Mouse (Mus musculus): ENCODE results near the gene Mrps17. TPM values are rescaled to one million over a fixed set of nuclear protein-coding genes. Genes with fewer than 3 reads are reported as not detected.
"Not testable (repeated sequence)": the region's sequence is repeated elsewhere in the genome, so short reads cannot be mapped to it uniquely, and the experiment has no call there.

Gene Mrps17
- total RNA-seq (2021): 10 to 100 TPM; 70.8 to 73.2 TPM
- long read RNA-seq, experiment 1, full-length matches to known transcripts: 45 of 71 reads
- long read RNA-seq, experiment 1, partial matches to known transcripts: 5 of 71 reads
- long read RNA-seq, experiment 1, other reads (novel, unspliced or antisense): 21 of 71 reads
- long read RNA-seq, experiment 2, full-length matches to known transcripts: 125 of 176 reads
- long read RNA-seq, experiment 2, partial matches to known transcripts: 6 of 176 reads
- long read RNA-seq, experiment 2, other reads (novel, unspliced or antisense): 45 of 176 reads

GRCm38 (mm10) chr5:129715326-129715861 lies at the start of gene Mrps17:
Mrps17 (plus strand) TSS chr5:129715497.
- DNase-seq (ENCODE audit: low spot score in 2 of 2): peak; percentile 84 to 95

DNA sequence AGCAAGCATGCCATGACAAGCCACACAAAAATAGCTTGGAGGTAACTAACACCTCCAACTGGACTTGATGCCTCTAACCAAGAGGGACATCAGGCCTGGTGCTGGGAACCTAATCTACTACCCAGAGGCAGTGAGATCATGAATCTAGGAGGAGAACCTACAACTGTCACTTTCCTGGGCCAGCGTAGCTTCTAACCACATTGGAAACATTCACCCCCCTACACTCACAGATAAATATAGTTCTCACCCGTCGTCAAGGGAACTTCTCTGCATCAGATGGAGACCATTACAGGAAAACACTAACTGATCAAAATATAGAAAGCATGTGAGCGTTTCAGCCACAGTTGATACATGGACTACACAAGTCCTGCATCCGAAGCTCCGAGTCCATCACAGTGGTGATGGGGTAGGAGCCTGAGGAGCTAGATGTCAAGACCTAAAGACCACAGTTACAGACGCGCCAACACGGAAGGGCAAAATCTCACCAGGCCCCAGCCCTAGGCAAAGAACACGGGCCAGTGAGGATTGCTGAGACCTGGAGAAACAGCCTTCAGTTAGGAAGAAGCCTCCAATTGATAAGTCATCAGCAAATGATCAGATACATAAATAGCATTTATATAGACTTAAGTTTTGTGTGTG lies 48.9 kb upstream of the Mrps17 start:
- DNase-seq (ENCODE audit: low spot score in 2 of 2): no peak

GRCm38 (mm10) chr5:129667851-129668250 lies 47.4 kb upstream of the Mrps17 start:
- no peak for DNase-seq (ENCODE audit: low spot score in 2 of 2)

DNA sequence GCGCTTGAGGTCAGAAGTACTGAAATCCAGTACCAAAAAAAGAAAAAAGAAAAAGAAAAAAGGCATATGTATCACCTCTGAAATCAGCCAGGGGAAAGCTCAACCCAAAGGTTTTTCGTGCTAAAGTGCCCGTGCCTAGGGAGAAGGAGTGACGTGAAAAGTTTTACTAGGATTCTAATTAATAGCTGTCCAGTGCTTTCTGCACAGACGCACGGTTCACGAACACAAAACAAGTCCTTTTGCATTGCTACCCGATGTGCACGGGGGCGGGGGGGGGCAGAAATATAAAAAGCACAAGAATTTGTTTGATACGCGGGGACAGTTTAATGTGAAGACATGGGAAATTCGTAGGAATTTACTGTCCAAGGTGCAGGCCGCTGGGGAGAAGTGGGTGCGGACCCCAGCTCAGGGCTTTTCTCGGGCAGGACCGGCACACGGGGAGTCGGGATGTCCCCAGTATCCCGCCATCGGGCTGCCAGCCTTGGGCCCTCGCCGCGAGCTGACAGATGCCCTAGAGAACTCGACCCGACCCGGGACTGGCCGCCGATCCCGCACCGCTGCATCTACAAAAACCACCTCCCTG lies 45.8 kb upstream of the Mrps17 start:
- DNase-seq (ENCODE audit: low spot score in 2 of 2): peak in 1 of 2 experiments; percentile 10

- DNase-seq (ENCODE audit: low spot score in 2 of 2): peak; percentile 84 to 90
These were observed 45.2 kb upstream of the Mrps17 start, which contains the start of gene Zfp11 for GRCm38 (mm10) chr5:129670036-129670458. Zfp11 (minus strand) TSS chr5:129670099.

DNA sequence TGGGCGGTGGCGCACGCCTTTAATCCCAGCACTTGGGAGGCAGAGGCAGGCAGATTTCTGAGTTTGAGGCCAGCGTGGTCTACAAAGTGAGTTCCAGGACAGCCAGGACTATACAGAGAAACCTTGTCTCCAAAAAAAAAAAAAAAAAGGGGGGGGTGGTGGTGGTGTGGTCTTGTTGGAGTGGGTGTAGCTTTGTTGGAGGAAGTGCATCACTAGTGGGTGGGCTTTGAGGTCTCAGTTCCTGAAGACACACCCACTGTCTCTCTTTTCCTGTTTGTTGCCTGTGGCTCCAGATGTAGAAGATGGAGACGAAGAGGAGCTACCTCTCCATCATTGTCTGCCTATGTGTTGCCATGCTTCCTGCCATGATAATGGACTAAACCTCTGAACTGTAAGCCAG lies 30.2 kb upstream of the Mrps17 start:
- DNase-seq (ENCODE audit: low spot score in 2 of 2): not testable (repeated sequence)

DNA sequence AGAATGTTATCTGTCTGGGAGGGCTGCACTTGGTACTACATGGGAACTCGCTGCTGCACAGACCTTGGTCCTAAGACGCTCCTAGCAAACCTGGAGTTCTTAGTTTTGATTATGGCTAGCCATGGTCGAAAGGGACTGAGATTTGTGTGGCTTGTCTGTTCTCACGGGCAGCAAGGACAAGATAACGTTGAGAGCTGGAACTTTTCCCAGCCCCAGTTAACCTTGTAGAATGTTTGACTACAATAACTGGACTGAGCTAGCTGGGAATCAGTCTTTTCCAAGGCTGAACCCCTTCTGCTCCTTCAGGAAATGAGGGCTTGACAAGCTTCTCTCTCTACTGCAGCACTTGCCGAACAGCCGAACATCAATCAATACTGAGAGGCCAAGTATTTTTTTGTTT lies 27.7 kb upstream of the Mrps17 start:
- DNase-seq (ENCODE audit: low spot score in 2 of 2): no peak

DNA sequence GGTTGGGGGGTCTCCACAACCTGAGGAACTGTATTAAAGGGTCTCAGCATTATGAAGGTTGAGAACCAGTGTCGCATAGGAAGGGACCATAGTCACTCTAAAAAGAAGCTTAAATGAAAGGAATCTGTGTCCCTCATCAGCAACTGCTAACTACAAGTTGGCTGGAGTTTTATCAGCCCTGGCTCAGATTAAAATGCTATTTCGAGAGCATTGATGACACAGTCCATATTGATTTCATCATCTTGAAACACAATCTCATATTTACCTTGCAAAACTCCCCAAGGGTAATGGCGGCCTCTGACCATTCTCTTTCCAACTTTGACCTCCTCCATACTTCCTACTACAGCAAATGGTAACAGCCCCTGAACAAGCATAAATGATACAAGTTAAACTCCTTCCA lies 24.8 kb upstream of the Mrps17 start:
- DNase-seq (ENCODE audit: low spot score in 2 of 2): no peak

DNA sequence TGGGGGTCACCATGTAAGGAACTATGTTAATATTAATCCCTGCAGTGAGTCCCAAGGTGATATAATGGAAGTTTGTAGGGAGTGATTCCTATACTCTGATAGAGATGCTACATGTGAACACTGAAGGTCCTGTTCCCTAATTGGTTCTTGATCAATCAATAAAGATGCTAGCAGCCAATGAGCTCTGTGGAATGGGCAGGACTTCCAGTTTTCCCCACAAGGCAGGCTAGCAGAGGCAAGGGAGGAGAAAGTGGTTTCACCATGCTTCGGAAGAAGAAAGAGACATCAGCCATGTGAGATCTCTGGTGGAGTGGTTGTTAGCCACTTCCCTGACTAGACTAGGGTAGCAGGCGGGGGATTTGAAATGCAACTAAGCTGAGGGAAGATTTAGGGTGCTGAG lies 14.8 kb upstream of the Mrps17 start:
- no peak for DNase-seq (ENCODE audit: low spot score in 2 of 2)

DNA sequence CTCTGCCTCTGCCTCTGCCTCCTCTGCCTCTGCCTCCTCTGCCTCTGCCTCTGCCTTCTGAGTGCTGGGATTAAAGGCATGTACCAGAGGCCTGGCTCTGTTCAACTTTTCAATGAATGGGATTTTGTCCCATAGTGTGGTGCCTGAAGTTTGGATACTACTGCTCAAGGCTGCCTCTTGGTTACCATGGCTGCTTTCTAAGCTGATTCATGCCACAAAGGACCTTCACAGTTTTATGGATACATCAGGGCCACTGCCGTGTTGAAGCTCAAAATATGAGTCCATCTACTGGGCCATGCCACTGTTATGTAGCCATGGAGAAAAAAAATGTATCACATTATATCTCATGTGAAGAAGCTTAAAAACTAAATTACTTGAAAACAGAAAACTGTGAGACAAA lies 13.6 kb upstream of the Mrps17 start:
- DNase-seq (ENCODE audit: low spot score in 2 of 2): no peak

DNA sequence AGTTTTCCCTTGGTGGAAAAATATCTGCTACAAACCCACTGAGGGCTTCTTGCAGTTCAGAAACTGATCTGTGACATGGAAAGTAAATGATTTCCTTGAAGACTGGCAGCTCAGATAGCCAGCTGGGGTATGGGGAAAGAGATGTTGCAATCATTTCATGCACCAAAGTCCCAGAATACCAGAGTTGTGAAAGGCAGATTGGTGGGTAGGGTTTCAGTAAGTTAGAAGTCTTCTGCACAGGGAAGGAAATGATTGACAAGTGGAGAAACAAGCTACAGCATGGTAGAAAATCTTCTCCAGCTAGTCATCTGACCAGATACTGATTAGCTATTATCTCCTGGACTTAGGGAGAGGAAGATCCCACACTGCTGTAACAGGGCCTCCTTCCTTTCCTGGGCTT lies 11.9 kb upstream of the Mrps17 start:
- no peak for DNase-seq (ENCODE audit: low spot score in 2 of 2)

- no peak for DNase-seq (ENCODE audit: low spot score in 2 of 2)
These were observed 6.9 kb upstream of the Mrps17 start, which contains the start of gene Sept14 for GRCm38 (mm10) chr5:129708412-129708811. Sept14 (minus strand) TSS chr5:129708512.

- DNase-seq (ENCODE audit: low spot score in 2 of 2): no peak
These were observed 1.7 kb downstream of the Mrps17 start for GRCm38 (mm10) chr5:129717016-129717415.

DNA sequence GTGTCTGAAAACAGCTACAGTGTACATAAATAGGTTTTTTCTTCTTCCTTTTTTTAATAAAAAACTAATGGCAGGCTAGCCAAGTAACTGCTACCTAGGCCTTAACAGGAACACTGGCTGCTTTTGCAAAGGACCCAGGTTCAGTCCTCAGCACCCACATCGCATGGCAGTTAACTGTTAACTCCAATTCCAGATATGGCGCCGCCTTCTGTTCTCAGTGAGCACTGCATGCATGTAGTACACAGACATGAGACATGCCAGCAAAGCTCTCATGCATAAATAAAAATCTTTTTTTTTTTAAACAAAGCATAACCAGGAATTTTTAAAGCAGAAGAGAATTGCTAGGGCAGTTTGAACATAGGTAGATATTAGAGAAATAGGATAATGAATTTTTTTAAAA lies 4.9 kb downstream of the Mrps17 start:
- no peak for DNase-seq (ENCODE audit: low spot score in 2 of 2)

- no peak for DNase-seq (ENCODE audit: low spot score in 2 of 2)
These were observed 9.0 kb downstream of the Mrps17 start for GRCm38 (mm10) chr5:129724268-129724667.

GRCm38 (mm10) chr5:129724834-129725773 lies 9.8 kb downstream of the Mrps17 start, which contains the start of gene Nipsnap2:
Nipsnap2 (plus strand) TSS chr5:129725063.
- peak; percentile 91 to 95 for DNase-seq (ENCODE audit: low spot score in 2 of 2)

- DNase-seq (ENCODE audit: low spot score in 2 of 2): no peak
These were observed 10.6 kb downstream of the Mrps17 start for GRCm38 (mm10) chr5:129725774-129726392.

- no peak for DNase-seq (ENCODE audit: low spot score in 2 of 2)
These were observed 11.5 kb downstream of the Mrps17 start for GRCm38 (mm10) chr5:129726784-129727183.

DNA sequence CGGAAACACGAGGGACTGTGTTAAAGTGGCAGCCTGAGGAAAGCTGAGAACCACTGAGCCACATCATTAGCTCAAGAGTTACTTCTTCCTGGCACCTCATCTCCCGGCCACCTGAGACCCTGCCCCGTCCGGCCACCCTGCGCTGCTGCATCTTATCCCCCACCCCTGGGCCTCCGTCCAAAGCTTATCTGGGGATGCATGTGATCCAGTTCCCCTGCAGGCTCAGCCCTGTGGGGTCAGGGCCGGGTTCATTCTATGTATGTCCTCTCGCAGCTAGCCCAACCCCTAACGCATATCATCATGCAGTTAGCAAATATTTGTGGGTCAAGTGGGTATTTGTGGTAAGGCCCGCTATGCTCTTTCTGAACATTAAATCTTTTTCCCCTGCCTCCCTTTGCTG lies 14.0 kb downstream of the Mrps17 start:
- no peak for DNase-seq (ENCODE audit: low spot score in 2 of 2)

DNA sequence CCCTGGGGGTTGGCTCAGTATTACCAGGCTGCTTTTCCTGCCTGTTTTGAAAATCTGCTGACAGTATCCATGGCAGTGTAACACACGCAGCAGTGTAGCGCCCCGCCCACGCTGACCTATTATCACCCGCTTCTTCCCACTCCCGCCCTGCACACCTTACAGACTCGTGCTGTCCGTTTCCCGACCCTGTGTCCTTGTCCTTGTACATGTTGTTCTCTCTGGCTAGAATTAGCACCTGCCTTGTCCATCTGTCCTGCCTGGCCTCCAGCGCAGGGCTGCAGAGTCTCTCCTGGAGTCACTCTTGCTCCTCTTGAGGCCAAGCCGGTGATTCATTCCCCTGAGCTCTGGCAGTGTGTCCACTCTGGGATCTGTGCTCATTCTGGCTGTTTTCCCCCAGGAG lies 15.0 kb downstream of the Mrps17 start:
- no peak for DNase-seq (ENCODE audit: low spot score in 2 of 2)
